Mouse (Mus musculus): ENCODE measurements around the gene Chd3.

Gene Chd3

DNA sequence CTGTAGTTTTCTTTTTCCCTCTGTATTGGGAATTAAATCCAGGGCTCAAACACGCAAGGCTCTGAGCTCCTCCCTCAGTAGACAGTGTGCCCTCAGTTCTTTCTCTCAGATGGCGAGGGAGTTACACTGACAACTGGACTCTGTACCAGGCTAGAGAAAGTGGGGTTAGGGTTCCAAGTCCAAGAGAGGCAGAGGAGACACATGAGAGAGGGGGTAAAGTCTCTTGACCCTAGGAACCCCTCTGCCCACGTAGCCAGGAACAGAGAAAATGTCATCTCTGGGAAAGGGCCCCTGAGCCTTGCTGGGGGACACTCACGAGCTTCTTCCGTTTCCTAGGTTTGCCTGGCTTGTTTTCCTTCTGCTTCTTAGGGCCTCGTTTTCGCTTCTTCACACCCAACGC, 4.8 kb downstream of the Chd3 start:
- DNase-seq = no peak

GRCm38 (mm10) chr11:69362479-69362878, 6.7 kb downstream of the Chd3 start:
- DNase-seq = no peak

- DNase-seq = no peak
Measured at GRCm38 (mm10) chr11:69362021-69362420, 7.2 kb downstream of the Chd3 start.

- no peak for DNase-seq
Measured at GRCm38 (mm10) chr11:69357690-69358089, 11.5 kb downstream of the Chd3 start.

- DNase-seq = no peak
Measured at GRCm38 (mm10) chr11:69356544-69356943, 12.7 kb downstream of the Chd3 start.

- DNase-seq = no peak
Measured at GRCm38 (mm10) chr11:69346441-69346840, 22.8 kb downstream of the Chd3 start.

DNA sequence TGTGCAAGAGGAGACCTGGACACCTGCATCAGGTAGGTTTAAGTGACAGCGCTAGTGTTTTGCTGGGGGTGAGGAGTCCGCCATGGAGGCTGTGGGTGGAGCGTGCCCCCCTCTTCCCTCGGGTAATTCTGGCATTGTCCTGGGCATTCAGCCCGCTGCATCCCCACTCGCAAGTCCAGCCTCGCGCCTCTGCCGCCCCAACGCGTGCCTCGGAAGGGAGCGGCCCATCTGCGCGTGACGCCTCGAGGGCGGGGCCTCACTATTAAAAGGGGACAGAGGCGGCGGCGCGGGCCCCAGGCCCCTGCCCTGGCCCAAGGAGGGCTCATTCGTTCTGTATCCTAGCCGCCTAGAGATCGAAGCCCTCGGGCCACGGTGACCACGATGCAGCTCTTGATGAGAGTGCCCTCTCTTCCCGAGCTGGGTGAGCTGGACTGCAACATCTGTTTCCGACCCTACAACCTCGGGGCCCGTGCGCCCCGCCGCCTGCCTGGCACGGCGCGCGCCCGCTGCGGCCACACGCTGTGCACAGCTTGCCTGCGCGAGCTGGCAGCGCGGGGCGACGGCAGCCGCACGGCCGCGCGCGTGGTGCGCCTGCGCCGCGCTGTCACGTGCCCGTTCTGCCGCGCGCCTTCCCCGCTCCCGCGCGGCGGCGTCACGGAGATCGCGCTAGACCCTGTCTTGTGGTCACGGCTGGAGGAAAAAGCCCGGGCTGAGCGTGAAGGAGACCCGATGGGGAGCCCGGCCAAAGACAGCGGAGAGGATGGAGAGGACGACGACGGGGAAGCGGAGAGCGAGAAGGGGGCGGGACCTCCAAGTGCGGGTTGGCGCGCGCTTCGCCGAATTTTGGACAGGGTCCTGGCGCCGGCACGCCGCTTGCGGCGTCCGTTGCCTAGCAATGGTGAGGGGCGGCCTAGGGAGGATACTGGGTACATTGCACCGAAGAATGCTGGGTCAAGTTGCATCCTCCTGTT, 28.8 kb downstream of the Chd3 start, which contains the start of gene Rnf227:
Rnf227 (plus strand) TSS at position 301 of the 971 bp plus-strand sequence.
- peak; percentile 73 to 84 for DNase-seq

DNA sequence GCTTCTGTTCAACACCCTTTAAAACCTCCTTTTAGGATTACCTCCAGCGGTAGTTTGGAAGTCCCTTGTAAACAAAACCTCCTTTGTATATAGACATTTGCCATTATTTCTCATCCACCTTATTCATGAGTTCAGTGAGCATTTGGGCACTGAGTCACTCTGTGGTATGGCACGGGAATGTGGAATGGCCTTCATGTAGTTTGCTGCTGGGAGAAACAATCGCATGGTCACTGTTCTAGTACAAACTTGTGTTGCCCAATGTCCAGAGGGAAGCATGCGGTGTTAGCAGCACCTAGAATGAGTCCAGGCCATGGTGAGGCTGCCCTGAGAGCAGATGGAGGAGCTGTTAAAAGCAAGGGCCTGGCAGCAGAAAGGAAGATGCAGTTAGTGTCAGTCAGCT, 34.4 kb downstream of the Chd3 start:
- DNase-seq = no peak

DNA sequence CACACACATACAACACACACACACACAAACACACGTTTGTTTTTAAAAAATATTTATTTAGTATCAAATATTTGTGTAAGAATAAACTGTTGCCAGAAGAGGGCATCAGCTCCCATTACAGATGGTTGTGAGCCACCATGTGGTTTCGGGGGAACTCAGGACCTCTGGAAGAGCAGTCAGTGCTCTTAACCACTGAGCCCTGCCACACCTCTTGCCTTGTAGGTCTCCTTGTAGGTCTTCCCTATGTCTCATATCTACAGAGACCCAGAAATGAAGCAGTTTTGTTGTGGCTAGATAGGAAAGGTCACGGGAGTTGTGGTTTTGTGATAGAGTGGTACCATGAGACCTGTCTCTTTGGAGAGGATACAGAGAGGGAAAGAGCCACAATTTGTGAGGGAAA, 35.3 kb downstream of the Chd3 start:
- DNase-seq = no peak

GRCm38 (mm10) chr11:69332713-69333253, 36.4 kb downstream of the Chd3 start:
- no peak for DNase-seq

DNA sequence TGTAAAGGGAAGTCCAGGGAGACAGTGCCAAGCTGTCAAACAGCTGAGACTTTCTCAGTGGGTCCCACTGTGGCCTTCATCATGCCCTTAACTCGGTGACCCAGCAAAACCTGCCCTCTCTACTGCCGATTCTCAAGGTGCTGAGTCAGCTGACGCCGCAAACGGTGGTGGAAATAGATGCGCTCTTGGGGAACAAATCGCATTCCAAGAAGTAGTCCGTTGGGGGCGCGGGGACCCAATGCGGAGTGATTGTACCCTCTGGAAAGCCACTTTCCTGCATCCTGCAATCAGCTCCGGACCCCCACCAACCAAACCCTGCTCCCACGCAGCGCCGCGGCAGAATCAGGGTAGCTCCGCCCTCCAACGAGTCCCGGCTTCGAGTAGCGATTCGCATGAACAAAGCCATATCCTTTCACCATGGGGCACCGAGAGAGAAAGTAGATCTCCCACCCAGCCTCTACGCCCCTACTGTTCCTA, 37.2 kb downstream of the Chd3 start:
- peak; percentile 77 to 81 for DNase-seq

DNA sequence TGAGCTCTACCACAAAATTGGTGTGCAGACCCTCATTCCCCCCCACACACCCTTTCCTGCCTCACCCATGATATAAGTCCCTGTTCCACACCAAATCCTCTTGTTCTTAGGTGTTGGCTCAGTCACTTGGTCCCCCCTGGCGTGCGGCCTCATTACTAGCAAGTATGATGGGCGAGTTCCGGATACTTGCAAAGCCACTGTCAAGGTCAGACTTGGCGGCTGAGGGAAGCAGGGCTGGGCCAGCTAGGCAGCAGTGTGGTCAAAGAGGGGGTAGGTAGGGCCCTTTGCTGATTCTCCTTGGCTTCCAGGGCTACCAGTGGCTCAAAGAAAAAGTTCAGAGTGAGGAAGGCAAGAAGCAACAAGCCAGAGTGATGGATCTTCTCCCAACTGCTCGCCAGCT, 38.1 kb downstream of the Chd3 start:
- DNase-seq = no peak

DNA sequence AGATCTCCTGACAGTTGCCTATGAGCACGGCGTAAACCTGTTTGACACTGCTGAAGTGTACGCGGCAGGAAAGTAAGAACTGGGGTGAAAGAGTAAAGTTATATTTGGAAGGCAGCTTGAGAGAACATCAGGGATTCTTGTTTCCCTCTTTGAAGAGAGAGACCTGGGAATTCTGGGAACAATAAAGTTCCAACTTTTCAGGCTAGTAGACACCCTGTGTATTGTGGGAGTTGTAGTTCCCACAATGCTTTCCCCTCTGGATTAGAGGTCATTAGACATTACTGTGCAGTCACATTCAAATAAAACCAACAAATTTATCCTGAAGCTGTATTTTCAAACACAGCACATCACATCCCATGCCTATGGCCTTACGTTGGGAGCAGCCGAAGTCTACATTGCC, 40.7 kb downstream of the Chd3 start:
- DNase-seq = no peak

GRCm38 (mm10) chr11:69327648-69328047, 41.6 kb downstream of the Chd3 start:
- DNase-seq = no peak

GRCm38 (mm10) chr11:69327157-69327442, 42.1 kb downstream of the Chd3 start:
- DNase-seq = no peak

DNA sequence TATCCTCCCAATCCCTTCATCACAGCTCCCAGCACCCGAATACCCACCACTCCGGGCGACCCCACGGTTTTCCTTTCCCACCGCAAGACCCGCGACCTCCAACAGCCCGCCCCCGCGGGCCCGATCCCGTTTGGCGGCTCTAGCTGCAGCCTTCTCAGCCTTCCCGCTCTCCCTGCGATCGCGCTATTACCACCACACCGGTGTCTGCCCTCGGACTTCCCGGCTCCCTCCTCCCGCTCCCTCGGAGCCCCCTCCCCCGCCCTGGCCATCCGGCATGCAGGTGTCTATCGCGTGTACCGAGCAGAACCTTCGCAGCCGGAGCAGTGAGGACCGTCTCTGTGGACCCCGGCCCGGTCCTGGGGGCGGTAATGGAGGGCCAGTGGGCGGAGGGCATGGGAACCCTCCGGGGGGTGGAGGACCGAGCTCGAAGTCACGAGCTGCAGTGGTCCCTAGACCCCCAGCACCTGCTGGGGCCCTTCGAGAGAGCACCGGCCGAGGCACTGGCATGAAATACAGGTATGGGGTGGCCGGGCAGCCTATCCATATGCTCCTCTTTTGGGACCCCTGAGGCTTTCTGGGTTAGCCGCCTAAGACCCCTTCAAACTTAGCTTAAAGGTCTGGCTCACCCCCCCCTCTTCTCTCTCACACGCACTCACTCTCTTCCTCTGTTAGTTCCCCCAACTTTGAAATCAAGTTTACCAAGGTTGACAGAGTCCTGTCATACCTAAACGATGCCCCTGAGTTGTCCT, 42.6 kb downstream of the Chd3 start:
- peak; percentile 52 to 63 for DNase-seq

DNA sequence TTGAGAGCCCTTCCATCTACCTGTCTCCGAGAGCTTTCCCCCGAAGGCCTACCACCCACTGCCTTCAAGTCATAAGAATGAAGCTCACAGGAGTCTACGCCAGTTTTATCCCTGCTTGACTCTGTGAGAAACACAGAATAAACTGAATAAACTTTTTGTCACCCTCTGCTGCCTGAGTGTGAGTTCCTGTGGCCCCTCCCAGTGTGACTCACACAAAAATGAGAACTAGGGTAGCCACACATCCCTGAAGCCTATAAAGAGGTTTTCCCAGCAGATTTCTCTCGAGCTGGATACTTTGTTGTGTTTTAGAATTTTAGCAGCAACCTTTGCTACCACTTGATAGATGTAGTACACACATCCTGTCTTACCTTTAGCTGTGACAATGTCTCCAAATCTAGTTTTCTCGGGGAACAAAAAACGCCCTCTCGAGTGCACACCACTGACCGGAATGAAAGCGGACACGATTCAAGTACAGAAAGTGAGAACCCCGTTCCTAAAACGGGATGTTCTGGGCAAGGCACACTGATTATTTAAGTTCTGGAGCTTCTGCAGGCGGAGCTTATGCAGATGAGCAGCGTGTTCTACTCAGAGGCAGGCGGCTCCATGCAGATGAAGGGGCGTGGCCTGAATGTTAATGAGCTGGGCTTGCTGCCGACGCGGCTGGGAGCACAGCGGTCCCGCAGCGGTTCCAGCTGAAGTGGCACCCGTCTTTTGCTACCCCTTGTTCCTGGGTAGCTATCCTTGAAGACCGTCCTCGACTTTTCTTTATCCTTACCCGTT, 43.4 kb downstream of the Chd3 start, which contains the start of gene Kcnab3:
Kcnab3 (plus strand) TSS at position 631 of the 780 bp plus-strand sequence.
- peak; percentile 79 to 87 for DNase-seq

- DNase-seq = no peak
Measured at GRCm38 (mm10) chr11:69324749-69325148, 44.5 kb downstream of the Chd3 start.

DNA sequence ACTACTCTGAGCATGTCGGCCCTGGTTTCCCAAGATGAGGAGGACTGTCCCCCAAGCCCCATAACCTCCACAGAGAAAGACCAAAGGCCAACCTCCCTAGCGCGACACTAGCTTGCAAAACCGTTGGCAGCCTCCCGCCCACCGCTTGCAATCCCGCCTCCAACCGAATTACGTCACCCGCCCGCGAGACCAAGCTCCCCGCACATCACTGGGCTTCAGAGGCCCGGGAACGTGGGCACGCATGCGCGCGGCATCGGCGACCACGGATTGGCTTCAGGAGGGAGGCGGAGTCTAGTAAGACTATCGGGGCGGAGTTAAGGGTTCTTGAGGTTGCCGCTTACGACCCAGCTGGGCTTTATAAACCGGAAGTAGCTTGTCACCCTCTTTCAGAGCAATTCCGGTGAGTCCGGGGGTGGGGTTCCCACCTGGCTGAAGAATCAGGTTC, 45.5 kb downstream of the Chd3 start, which contains the start of the genes Cntrob and Trappc1:
Cntrob (minus strand) TSS at position 109 of the 445 bp plus-strand sequence.
Trappc1 (plus strand) TSS at position 314 of the 445 bp plus-strand sequence.
- DNase-seq = peak; percentile 98 to 100

DNA sequence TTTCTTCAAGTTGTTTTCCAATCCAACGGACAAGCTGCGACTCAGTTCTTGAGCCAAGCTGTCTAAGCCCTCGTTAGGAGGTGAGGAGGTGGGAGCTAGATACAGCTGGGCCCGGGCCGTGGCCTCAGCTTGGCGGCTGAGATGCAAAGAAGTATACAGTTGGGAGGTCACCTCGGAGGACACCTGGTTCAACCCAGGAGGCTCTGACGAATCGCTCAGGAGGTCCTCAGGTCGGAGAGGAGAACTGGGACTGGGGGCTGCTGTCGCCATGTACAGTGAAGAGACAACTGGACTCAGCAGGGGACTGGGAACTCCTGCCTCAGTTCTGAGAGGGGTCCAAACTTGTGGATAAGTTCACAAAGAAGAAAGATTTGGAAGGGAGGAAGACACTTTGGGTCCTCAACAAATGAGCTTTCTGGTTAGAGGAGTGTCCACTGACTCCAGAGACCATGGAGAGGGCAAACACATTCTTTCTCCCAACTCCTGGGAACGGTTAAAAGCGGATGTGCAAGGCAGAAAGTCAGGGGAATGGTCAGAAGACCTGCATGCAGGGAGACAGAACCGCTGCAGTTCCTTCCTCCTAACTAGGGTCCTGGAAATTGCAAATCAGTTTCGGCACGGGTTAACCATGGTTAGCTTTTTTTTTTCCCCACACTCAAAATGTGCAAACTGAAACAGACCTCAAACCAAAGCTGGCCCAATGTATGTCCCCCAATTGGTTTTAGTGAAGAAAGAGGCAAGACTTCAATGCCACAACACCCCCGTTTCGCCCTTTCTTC, 46.3 kb downstream of the Chd3 start:
- peak in 1 of 2 experiments; percentile 30 for DNase-seq

- DNase-seq = no peak
Measured at GRCm38 (mm10) chr11:69322010-69322409, 47.2 kb downstream of the Chd3 start.
